Mouse (Mus musculus) R1 (cell line): ENCODE results near the gene Zbtb7b.

ENCODE experiments used
- DNase-seq: peaks from one replicate; pipeline ENCODE4 v3.0.0-alpha.2; 2018; ENCODE audit warnings: low read depth, low spot score

The Zbtb7b gene

GRCm38 (mm10) chr3:89365486-89366414 is 28.8 kb downstream of the Zbtb7b start:
- no peak for DNase-seq

- DNase-seq, result no peak
Measured at GRCm38 (mm10) chr3:89365153-89365485, 29.5 kb downstream of the Zbtb7b start, which contains the start of gene Dcst1. Gene Dcst1 (minus strand): TSS chr3:89365253.

GRCm38 (mm10) chr3:89364631-89365030 is 29.9 kb downstream of the Zbtb7b start:
- DNase-seq, result peak; percentile 42

- no peak for DNase-seq
Measured at GRCm38 (mm10) chr3:89361675-89362074, 32.9 kb downstream of the Zbtb7b start, which contains the start of gene Dcst2. Gene Dcst2 (plus strand): TSS chr3:89361975.

- DNase-seq, result no peak
Measured at GRCm38 (mm10) chr3:89360237-89360636, 34.3 kb downstream of the Zbtb7b start.

- DNase-seq, result no peak
Measured at GRCm38 (mm10) chr3:89359630-89360029, 34.9 kb downstream of the Zbtb7b start.

GRCm38 (mm10) chr3:89356029-89356428 is 38.5 kb downstream of the Zbtb7b start:
- no peak for DNase-seq

GRCm38 (mm10) chr3:89355512-89355902 is 39.1 kb downstream of the Zbtb7b start:
- DNase-seq, result no peak

- DNase-seq, result peak; percentile 81
Measured at GRCm38 (mm10) chr3:89354816-89355511, 39.6 kb downstream of the Zbtb7b start.

- DNase-seq, result no peak
Measured at GRCm38 (mm10) chr3:89351271-89351670, 43.3 kb downstream of the Zbtb7b start.

GRCm38 (mm10) chr3:89349869-89350501 is 44.6 kb downstream of the Zbtb7b start, which contains the start of gene Adam15:
Gene Adam15 (minus strand): TSS chr3:89349996.
- DNase-seq, result peak; percentile 89

GRCm38 (mm10) chr3:89348911-89349868 is 45.4 kb downstream of the Zbtb7b start:
- peak; percentile 74 for DNase-seq

GRCm38 (mm10) chr3:89347916-89348315 is 46.7 kb downstream of the Zbtb7b start:
- no peak for DNase-seq

GRCm38 (mm10) chr3:89346815-89347540 is 47.6 kb downstream of the Zbtb7b start:
- DNase-seq, result no peak

GRCm38 (mm10) chr3:89343279-89343678 is 51.3 kb downstream of the Zbtb7b start:
- DNase-seq, result no peak

GRCm38 (mm10) chr3:89341794-89342193 is 52.8 kb downstream of the Zbtb7b start:
- DNase-seq, result no peak

GRCm38 (mm10) chr3:89340465-89340864 is 54.1 kb downstream of the Zbtb7b start:
- peak; percentile 87 for DNase-seq

- peak; percentile 90 for DNase-seq
Measured at GRCm38 (mm10) chr3:89339416-89339815, 55.2 kb downstream of the Zbtb7b start.

GRCm38 (mm10) chr3:89337721-89338578 is 56.6 kb downstream of the Zbtb7b start, which contains the start of gene Efna4:
Gene Efna4 (minus strand): TSS chr3:89338028.
- DNase-seq, result peak; percentile 94
